Mouse (Mus musculus): ENCODE data around the gene Nfkbia.

Nfkbia gene

DNA sequence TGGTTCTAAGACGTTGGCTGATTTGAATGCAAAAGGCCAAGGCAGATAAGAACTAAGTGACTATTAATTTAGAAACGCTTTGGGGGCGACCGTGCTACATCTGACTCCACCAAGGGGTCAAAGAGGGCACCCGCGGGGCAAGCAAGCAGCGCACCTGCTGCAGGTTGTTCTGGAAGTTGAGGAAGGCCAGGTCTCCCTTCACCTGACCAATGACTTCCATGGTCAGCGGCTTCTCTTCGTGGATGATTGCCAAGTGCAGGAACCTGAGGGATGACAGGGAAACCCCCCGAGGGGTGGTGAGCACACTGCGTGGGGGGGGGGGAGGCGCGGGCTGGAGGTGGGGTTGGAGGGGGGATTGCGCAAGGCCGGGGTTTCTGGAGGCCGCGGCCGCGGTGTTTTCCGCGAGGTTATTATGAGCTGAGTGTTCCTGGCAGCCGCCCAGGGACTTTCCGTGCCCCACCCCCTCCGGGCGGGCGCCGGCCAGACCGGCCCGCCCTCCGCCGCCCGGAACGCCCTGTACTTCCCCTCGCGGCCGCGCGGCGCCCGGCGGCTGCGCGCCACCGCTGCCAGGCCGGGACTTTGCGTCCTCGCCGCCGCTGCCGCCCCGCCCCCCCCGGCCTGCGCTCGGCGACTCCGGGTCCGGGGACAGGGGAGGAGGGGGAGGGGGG lies 797 bp downstream of the Nfkbia start:
- intact Hi-C loops (cut with DNase I) = loop anchor here (2.0 to 5.0 kb wide), 2 partner anchors 47 to 94 kb away; no protein-coding TSS in a partner anchor

DNA sequence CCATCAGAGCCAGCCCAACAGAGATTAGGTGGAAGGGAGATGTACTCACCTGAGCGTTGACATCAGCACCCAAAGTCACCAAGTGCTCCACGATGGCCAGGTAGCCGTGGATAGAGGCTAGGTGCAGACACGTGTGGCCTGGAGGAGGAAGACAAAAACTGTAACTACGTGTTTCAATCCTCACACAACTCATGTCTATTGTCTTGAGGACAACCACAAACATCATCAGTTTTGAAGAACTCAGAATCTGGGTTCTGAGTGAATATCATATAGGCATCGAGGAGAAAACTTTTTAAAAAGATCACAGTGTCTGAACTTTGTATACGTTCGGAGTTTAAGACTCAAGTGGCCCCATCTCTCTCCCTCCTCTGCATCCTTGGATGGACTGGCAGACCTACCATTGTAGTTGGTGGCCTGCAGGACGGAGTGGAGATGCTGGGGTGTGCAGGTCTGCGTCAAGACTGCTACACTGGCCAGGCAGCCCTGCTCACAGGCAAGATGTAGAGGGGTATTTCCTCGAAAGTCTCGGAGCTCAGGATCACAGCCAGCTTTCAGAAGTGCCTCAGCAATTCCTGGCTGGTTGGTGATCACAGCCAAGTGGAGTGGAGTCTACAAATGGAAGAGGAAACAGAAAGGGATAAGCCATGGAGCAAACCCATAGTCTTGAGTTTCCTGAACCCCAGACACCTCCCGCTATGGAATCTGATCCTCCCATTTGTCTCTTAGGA lies 1.6 kb downstream of the Nfkbia start:
- intact Hi-C loops (cut with DNase I) = loop anchor here (2.0 to 5.0 kb wide), 2 partner anchors 46 to 94 kb away; no protein-coding TSS in a partner anchor

DNA sequence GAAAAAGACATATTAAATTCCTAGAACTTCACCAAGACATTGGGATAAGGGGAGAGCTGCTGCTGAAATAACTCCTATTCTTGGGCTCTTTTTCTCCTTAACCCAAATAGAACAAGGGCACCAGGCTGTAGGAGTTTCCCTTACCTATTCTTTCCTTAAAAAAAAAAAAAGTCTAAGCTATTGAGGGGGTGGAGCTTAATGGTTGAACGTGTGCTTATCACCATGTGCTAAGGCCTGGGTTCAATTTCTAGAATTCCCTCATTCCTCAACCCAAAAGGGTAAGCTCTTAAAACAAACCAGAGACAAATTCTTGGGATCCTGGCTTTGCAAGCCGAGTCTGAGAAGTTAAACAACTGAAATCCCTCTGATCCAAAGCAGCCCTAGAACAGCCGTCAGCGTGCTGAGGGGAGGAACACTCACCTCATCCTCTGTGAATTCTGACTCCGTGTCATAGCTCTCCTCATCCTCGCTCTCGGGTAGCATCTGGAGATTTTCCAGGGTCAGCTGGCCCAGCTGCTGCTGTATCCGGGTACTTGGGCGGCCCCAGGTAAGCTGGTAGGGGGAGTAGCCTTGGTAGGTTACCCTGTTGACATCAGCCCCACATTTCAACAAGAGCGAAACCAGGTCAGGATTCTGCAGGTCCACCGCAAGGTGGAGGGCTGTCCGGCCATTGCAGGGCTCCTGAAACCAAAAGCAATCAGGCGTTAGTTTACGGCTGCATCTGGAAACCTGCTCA lies 2.3 kb downstream of the Nfkbia start:
- intact Hi-C loops (cut with DNase I) = loop anchor here (2.0 to 5.0 kb wide), 2 partner anchors 45 to 93 kb away; no protein-coding TSS in a partner anchor

DNA sequence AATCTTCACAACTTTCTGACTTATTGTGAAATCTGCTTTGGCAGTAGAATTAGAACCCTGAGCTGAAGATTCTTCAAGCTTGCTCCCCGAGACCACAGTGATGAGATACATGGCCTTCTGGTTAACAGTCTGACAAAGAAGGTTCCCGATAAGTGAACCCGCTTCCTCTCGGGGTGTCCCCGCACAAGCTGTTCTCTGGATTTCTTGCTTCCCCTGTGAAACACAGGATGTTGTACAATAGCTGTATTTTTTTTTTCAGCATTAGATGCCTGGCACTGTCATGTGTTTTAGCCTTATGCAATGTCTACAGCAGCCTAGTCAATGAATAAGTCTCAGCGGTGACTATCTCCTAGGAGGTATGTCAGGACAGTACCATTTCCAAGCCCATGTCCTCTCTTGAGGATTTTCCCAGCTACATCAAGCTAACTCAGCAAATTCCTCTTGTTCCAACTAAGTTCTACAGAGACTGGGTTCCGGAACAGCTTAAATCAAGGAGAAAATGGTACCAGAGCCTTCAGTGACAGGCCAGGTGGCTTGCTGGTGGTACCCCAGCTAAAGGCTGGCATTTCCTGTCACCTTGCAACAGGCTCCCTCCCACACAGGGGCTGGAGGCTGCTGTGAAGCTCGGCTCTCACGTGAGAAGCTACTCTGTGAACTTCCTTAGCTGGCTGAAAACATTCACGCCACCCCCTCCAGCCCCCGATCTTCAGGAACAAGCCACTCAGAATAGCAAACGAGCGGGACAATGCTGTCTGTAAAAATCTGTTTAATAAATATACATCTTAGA lies 3.6 kb downstream of the Nfkbia start:
- intact Hi-C loops (cut with DNase I) = no loop called here

GRCm38 (mm10) chr12:55487843-55488660 lies 4.4 kb downstream of the Nfkbia start:
- intact Hi-C loops (cut with DNase I) = no loop called here

DNA sequence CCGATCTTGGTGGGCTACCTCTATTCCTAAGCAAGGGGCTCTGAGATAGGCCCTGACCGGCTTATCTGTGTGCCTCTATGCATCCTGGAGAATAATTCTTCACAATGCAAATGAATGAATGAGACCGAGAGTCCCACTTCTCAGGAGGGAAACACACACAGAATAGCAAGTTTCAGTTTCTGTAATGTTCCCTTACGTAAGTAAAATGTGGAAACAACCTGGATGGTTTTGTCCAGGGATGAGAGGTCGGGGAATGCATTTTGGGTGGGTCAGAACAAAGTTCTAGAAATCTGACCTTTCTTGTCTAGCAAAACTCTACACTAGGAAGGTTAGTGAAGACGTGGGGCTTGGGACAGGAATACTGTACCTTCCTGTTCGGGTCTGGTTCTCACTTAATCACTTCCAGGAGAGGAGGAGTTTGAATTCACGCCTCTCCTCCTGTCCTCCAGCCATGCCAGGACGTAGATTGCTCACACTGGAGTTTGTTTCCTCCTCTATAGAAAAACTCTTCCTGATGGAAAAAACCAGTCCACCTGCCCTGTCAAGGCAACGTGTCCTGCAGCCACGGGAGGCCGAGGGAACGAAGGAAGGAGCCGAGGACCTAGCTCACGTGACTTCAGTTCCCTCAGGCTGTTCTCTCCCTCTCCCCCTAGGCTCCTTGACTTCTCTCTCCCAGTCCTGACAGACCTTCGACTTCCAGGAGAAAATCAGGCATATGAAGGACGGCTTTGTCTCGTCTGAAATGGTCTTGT lies 5.3 kb downstream of the Nfkbia start:
- intact Hi-C loops (cut with DNase I) = no loop called here

- intact Hi-C loops (cut with DNase I) = no loop called here
Measured at GRCm38 (mm10) chr12:55484800-55485199, 7.6 kb downstream of the Nfkbia start.

GRCm38 (mm10) chr12:55484079-55484774 lies 8.2 kb downstream of the Nfkbia start:
- intact Hi-C loops (cut with DNase I) = no loop called here

DNA sequence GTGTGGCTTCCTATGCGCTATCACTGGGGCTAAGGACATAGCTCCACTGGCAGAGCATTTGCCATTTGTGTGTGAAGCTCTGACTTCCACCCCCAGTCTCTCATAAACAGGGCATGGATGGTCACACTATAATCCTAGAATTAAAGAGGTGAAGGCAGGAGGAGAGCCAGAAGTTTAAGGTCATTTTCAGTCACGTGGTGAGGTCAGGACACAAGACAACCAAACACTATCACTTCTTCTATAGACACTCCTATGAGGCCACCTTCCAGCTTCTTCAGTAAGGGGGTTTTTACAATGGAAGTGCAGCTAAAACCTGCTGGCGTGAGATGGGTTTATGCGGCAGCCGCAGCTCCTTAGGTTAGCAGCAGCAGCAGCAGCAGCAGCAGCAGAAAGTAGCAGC lies 8.9 kb downstream of the Nfkbia start:
- intact Hi-C loops (cut with DNase I) = no loop called here

- intact Hi-C loops (cut with DNase I) = no loop called here
Measured at GRCm38 (mm10) chr12:55482732-55483131, 9.7 kb downstream of the Nfkbia start.

GRCm38 (mm10) chr12:55481739-55482138 lies 10.7 kb downstream of the Nfkbia start:
- intact Hi-C loops (cut with DNase I) = no loop called here

- intact Hi-C loops (cut with DNase I) = no loop called here
Measured at GRCm38 (mm10) chr12:55480471-55481153, 11.8 kb downstream of the Nfkbia start.

GRCm38 (mm10) chr12:55478901-55479300 lies 13.5 kb downstream of the Nfkbia start:
- intact Hi-C loops (cut with DNase I) = no loop called here

DNA sequence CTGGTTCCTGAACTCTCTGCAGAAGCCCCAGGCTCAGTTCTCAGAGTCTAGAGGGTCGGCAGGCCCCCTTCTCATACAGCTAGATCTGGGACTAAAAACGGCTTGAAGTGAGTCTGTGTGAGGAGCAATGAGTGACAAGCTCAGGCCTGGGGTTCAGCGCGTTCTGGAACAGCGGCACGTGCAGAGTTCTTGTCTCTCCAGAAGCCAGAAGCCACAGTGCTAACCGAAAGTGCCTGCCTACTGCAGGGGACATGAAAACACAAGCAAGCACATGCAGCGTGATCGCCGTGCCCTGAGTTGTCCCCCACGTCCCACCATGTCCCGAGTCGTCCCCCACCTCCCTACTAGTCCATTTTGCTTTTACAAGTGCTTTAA lies 18.3 kb downstream of the Nfkbia start:
- intact Hi-C loops (cut with DNase I) = no loop called here

DNA sequence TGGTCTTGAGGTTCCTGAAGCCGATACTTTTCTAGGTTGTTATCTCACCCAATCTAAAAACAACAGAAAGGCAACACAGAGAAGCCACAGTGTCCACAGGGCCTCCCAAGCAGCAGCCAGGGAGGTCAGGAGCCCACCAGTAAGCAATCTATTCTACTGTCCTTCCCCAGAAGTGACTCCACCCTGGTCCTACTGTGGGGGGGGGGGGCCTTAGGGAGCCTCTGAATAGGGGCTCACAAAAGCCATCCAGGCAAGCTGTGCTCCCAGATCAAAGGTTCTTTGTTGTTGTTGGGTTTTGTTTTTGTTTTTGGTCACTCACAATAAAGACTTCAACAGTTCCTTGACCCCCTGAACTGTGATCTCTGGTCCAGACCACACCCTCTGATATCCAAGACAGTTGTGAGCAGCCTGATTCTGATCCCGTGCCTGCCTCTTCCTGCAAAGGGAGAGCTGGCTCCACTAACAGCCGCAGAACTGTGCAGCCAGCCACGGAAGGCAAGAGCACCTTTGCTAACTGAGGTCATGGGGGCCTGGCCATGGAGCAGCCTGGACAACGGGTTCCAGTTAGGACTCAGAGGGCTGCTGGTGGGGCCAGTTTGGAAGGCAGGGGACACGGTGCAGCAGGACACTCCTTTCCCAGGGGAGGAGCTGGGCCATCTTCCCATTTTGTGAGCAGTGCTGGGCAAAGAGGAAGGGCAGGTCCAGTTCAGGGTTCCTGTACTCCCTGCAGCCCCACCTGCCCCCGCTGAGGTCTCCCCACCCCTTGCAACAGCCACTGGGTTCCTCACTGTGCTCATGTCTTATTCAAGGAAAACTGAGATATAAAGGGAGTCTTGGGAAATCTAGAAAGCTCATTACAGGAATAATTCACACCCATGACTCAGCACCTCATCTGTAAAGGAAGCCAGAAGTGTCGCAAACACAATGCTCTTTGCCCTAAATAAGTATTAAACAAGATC lies 18.9 kb downstream of the Nfkbia start:
- intact Hi-C loops (cut with DNase I) = no loop called here

- intact Hi-C loops (cut with DNase I) = no loop called here
Measured at GRCm38 (mm10) chr12:55471344-55471743, 21.1 kb downstream of the Nfkbia start.

DNA sequence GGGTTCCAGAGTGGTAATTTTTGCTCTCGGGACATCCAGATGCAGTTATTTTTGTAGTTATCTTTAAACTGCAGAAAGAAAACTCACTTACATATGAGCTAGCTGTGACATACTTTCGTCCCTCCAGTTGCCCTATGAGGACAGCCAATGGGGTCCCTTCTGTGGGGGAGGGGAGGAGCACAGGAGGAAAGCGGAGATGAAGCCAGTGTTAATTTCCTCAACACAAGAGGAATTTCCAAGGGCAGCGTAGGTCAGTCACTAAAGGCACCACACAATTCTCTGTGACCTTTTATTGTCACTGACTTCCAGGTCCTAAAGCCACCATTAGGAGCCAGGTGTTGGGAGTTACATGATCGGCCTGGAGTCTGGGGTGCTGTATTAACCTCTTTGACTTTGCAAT lies 22.0 kb downstream of the Nfkbia start:
- intact Hi-C loops (cut with DNase I) = no loop called here
